Mouse (Mus musculus): ENCODE measurements around the gene Myo6.
"Not testable (repeated sequence)": the region's sequence is repeated elsewhere in the genome, so short reads cannot be mapped to it uniquely, and the experiment has no call there.

Myo6 gene

GRCm38 (mm10) chr9:80313610-80314009 lies 148.8 kb downstream of the Myo6 start:
- no peak for DNase-seq

GRCm38 (mm10) chr9:80315922-80316321 lies 151.1 kb downstream of the Myo6 start:
- DNase-seq: no peak

- DNase-seq: no peak
Observed at GRCm38 (mm10) chr9:80318027-80318426, 153.2 kb downstream of the Myo6 start.

- not testable (repeated sequence) for DNase-seq
Observed at GRCm38 (mm10) chr9:80321051-80321887, 156.4 kb downstream of the Myo6 start.

- DNase-seq: peak; percentile 34
Observed at GRCm38 (mm10) chr9:80332153-80332552, 167.3 kb downstream of the Myo6 start.

GRCm38 (mm10) chr9:80333466-80333865 lies 168.6 kb downstream of the Myo6 start:
- no peak for DNase-seq

- DNase-seq: no peak
Observed at GRCm38 (mm10) chr9:80333998-80334605, 169.3 kb downstream of the Myo6 start.

GRCm38 (mm10) chr9:80335660-80336357 lies 171.0 kb downstream of the Myo6 start:
- no peak for DNase-seq

GRCm38 (mm10) chr9:80338026-80338425 lies 173.2 kb downstream of the Myo6 start:
- no peak for DNase-seq

- DNase-seq: no peak
Observed at GRCm38 (mm10) chr9:80340927-80341326, 176.1 kb downstream of the Myo6 start.

- DNase-seq: no peak
Observed at GRCm38 (mm10) chr9:80341756-80342155, 176.9 kb downstream of the Myo6 start.

- no peak for DNase-seq
Observed at GRCm38 (mm10) chr9:80342520-80342919, 177.7 kb downstream of the Myo6 start.

GRCm38 (mm10) chr9:80344451-80345000 lies 179.7 kb downstream of the Myo6 start:
- DNase-seq: no peak

GRCm38 (mm10) chr9:80351295-80351677 lies 186.5 kb downstream of the Myo6 start:
- DNase-seq: no peak

GRCm38 (mm10) chr9:80351678-80352331 lies 187.0 kb downstream of the Myo6 start:
- DNase-seq: no peak

GRCm38 (mm10) chr9:80360063-80360462 lies 195.2 kb downstream of the Myo6 start:
- DNase-seq: no peak

Measured in lung, postnatal 14 days (tissue).